Mouse (Mus musculus) left cerebral cortex, adult 9 months (tissue): ENCODE data around the gene Rxra.

ENCODE experiments used
- DNase-seq, 2 experiments: peaks; one replicate each; pipeline ENCODE4 v3.0.0; 2022; ENCODE audit warnings: low spot score in 2 of 2

Gene Rxra

GRCm38 (mm10) chr2:27807684-27808083 lies 131.4 kb downstream of the Rxra start:
- no peak for DNase-seq

GRCm38 (mm10) chr2:27809897-27810296 lies 133.7 kb downstream of the Rxra start:
- DNase-seq: no peak
